In genomic region chr19:56874601-56875315, GRCm38 (mm10) we compare ENCODE assay signal across 10 mouse cellular contexts. TPM values are rescaled to one million over a fixed set of nuclear protein-coding genes. Genes with fewer than 3 reads are reported as not detected.
DNase-seq lines count a peak whose midpoint lies in the region; ATAC-seq lines count a peak whose summit lies in the region.
"Had no signal": no experiment of that assay in that cellular context is flagged by ENCODE, and none has a peak within 500 bp of the region (broad histone marks: within the 10 kb centered on the region; RNA-seq: fewer than 3 reads in every experiment).

No protein-coding gene starts in this region.

- H3K27me3 ChIP-seq in heart, embryonic 14.5 days (ENCODE audit: control insufficient read depth, insufficient read depth, low read length): peaks cover 69% of the 10 kb centered on the region
- peaks cover 38% of the 10 kb centered on the region for H3K27me3 ChIP-seq in intestine, embryonic 15.5 days (replicated peaks)
- H3K27me3 ChIP-seq in midbrain, embryonic 16.5 days (ENCODE audit: control insufficient read depth, insufficient read depth, low read depth, low read length): peaks cover 41% of the 10 kb centered on the region

- H3K4me3 ChIP-seq in heart, embryonic 14.5 days (ENCODE audit: control insufficient read depth in 1 of 2, insufficient read depth in 1 of 2, low read depth in 1 of 2, low read length in 2 of 2): peak overlapping the region; percentile 44
- H3K4me3 ChIP-seq in intestine, embryonic 15.5 days (replicated peaks): peak overlapping the region; percentile 50
- H3K4me3 ChIP-seq in midbrain, embryonic 16.5 days (ENCODE audit: low read depth, low read length): peak overlapping the region; percentile 50

- ATAC-seq in heart, embryonic 14.5 days (ENCODE audit: insufficient number of reproducible peaks, insufficient read depth, low FRiP score, low read depth): no peak
- peak; percentile 41 for ATAC-seq in intestine, embryonic 15.5 days
- 0 out of 2 replicates have a peak, but pooled peaks have one; percentile 42 for ATAC-seq in midbrain, embryonic 16.5 days
- ATAC-seq: CD4-positive, CD25-positive, alpha-beta regulatory T cell, adult 4 months had no signal

- peak overlapping the region; percentile 16 for H3K9ac ChIP-seq in heart, embryonic 14.5 days (ENCODE audit: low read length)
- H3K9ac ChIP-seq in intestine, embryonic 15.5 days: peak overlapping the region; percentile 46
- peak overlapping the region; percentile 53 for H3K9ac ChIP-seq in midbrain, embryonic 16.5 days (ENCODE audit: low read depth, low read length)

- 10% methylated on average over 30 of the region's 30 CpGs for WGBS in heart, embryonic 14.5 days
- 7% methylated on average over 30 of the region's 30 CpGs for WGBS in intestine, embryonic 15.5 days
- WGBS in midbrain, embryonic 16.5 days: 7% methylated on average over 30 of the region's 30 CpGs

- H3K4me1 ChIP-seq in heart, embryonic 14.5 days (ENCODE audit: control insufficient read depth in 2 of 2, insufficient read depth in 2 of 2, low read length in 2 of 2): peaks cover 7 to 8% of the 10 kb centered on the region in 2 experiments; a peak in 3 of 4 replicates
- peaks cover 18% of the 10 kb centered on the region for H3K4me1 ChIP-seq in intestine, embryonic 15.5 days (replicated peaks)
- peaks cover 14% of the 10 kb centered on the region for H3K4me1 ChIP-seq in midbrain, embryonic 16.5 days (ENCODE audit: control insufficient read depth, insufficient read depth, low read length)

- intact Hi-C loops in heart, postnatal 10 days (cut with DNase I): no loop called here
- intact Hi-C loops in left cerebral cortex, postnatal 25 days (cut with DNase I): no loop called here

- no peaks in the 10 kb centered on the region for H3K9me3 ChIP-seq in heart, embryonic 14.5 days (ENCODE audit: control insufficient read depth, low read length)
- no peaks in the 10 kb centered on the region for H3K9me3 ChIP-seq in intestine, embryonic 15.5 days
- no peaks in the 10 kb centered on the region for H3K9me3 ChIP-seq in midbrain, embryonic 16.5 days (replicated peaks; ENCODE audit: control insufficient read depth, low read length, poor library complexity, severe bottlenecking)

- no peaks in the 10 kb centered on the region for H3K36me3 ChIP-seq in heart, embryonic 14.5 days (ENCODE audit: control insufficient read depth, insufficient read depth, low read length)
- H3K36me3 ChIP-seq in intestine, embryonic 15.5 days: no peaks in the 10 kb centered on the region
- H3K36me3 ChIP-seq in midbrain, embryonic 16.5 days (ENCODE audit: control insufficient read depth, insufficient read depth, low read length): no peaks in the 10 kb centered on the region

- H3K27ac ChIP-seq in heart, embryonic 14.5 days (replicated peaks in 1 of 2; ENCODE audit: control insufficient read depth in 1 of 2, insufficient read depth in 1 of 2, low read depth in 2 of 2, low read length in 2 of 2): no peak overlapping the region
- H3K27ac ChIP-seq in intestine, embryonic 15.5 days: no peak overlapping the region
- no peak overlapping the region for H3K27ac ChIP-seq in midbrain, embryonic 16.5 days (ENCODE audit: low read length)

- H3K4me2 ChIP-seq in heart, embryonic 14.5 days (ENCODE audit: low read length): peak overlapping the region; percentile 80
- H3K4me2 ChIP-seq in intestine, embryonic 15.5 days (replicated peaks): peak overlapping the region; percentile 99
- H3K4me2 ChIP-seq in midbrain, embryonic 16.5 days (ENCODE audit: low read length): peak overlapping the region; percentile 96

- no peak for DNase-seq in heart, postnatal 10 days
- DNase-seq in embryo, embryonic 9.5 days (ENCODE audit: extremely low spot score): peak; percentile 44
- DNase-seq in natural killer cell, adult 2 months (ENCODE audit: low spot score in 2 of 2): no peak
- no peak for DNase-seq in layer of hippocampus, postnatal 14 days (ENCODE audit: low spot score in 2 of 2)
- DNase-seq in left cerebral cortex, postnatal 25 days (ENCODE audit: low spot score in 2 of 2): no peak
- DNase-seq: cerebellum, adult 9-11 months had no signal

RNA-seq across cellular contexts. Expression of gene Vwa2, which starts 0.7 kb away (rescaled TPM):
- polyA plus RNA-seq in heart, embryonic 14.5 days (2014; fragmentation: Nextera tagmentation; extraction: Ambion mirVana): 0.11 TPM in 1 of 2 replicates, not detected in the other
- total RNA-seq in heart, postnatal 10 days (2021): not detected
- 0.90 and 1.0 TPM in 2 replicates for polyA plus RNA-seq in intestine, embryonic 15.5 days (2015; fragmentation: Nextera tagmentation; extraction: Ambion mirVana)
- polyA plus RNA-seq in midbrain, embryonic 16.5 days (2015; fragmentation: Nextera tagmentation; extraction: Ambion mirVana): 0.57 and 0.70 TPM in 2 replicates
- under 1 TPM; 0.19 to 0.28 TPM for total RNA-seq in layer of hippocampus, postnatal 14 days (2021)
- not detected for total RNA-seq in left cerebral cortex, postnatal 25 days (2021)
- polyA plus RNA-seq: CD4-positive, CD25-positive, alpha-beta regulatory T cell, adult 4 months had no signal

RNA-seq across cellular contexts. Expression of gene Tdrd1, which starts 48.7 kb away (rescaled TPM):
- 0.47 and 0.93 TPM in 2 replicates for polyA plus RNA-seq in heart, embryonic 14.5 days (2014; fragmentation: Nextera tagmentation; extraction: Ambion mirVana)
- under 1 TPM; 0.07 to 0.10 TPM for total RNA-seq in heart, postnatal 10 days (2021)
- polyA plus RNA-seq in intestine, embryonic 15.5 days (2015; fragmentation: Nextera tagmentation; extraction: Ambion mirVana): 0.98 and 1.2 TPM in 2 replicates
- 0.98 and 1.1 TPM in 2 replicates for polyA plus RNA-seq in midbrain, embryonic 16.5 days (2015; fragmentation: Nextera tagmentation; extraction: Ambion mirVana)
- under 1 TPM; 0.46 to 0.55 TPM for total RNA-seq in layer of hippocampus, postnatal 14 days (2021)
- under 1 TPM; 0.25 to 0.39 TPM for total RNA-seq in left cerebral cortex, postnatal 25 days (2021)
- polyA plus RNA-seq: CD4-positive, CD25-positive, alpha-beta regulatory T cell, adult 4 months had no signal

RNA-seq across cellular contexts. Expression of gene Ccdc186, which starts 52.8 kb away (rescaled TPM):
- polyA plus RNA-seq in heart, embryonic 14.5 days (2014; fragmentation: Nextera tagmentation; extraction: Ambion mirVana): 19.2 and 20.4 TPM in 2 replicates
- 10 to 100 TPM; 22.2 to 29.6 TPM for total RNA-seq in heart, postnatal 10 days (2021)
- 15.6 and 19.2 TPM in 2 replicates for polyA plus RNA-seq in intestine, embryonic 15.5 days (2015; fragmentation: Nextera tagmentation; extraction: Ambion mirVana)
- 22.2 and 27.3 TPM in 2 replicates for polyA plus RNA-seq in midbrain, embryonic 16.5 days (2015; fragmentation: Nextera tagmentation; extraction: Ambion mirVana)
- 10 to 100 TPM; 37.8 to 44.7 TPM for total RNA-seq in layer of hippocampus, postnatal 14 days (2021)
- total RNA-seq in left cerebral cortex, postnatal 25 days (2021): 10 to 100 TPM; 52.1 to 56.0 TPM
